Mouse (Mus musculus) cerebellum, postnatal 10 days (tissue): Measurements from ENCODE around the gene Nectin4.

Experiments
- DNase-seq, 2 experiments: peaks; one replicate each; pipeline ENCODE4 v3.0.0; 2021; ENCODE audit warnings: mixed read lengths in 2 of 2

The Nectin4 gene

GRCm38 (mm10) chr1:171360253-171360652 is 9.6 kb upstream of the Nectin4 start:
- peak; percentile 57 to 61 for DNase-seq

- peak; percentile 94 to 96 for DNase-seq
Measured at GRCm38 (mm10) chr1:171360656-171361055, 9.2 kb upstream of the Nectin4 start, which contains the start of gene Klhdc9. TSS of gene Klhdc9 (minus strand) at chr1:171360798.

- DNase-seq: peak; percentile 89 to 91
Measured at GRCm38 (mm10) chr1:171361106-171362103, 8.5 kb upstream of the Nectin4 start.

GRCm38 (mm10) chr1:171365934-171366333 is 4.0 kb upstream of the Nectin4 start:
- no peak for DNase-seq

- no peak for DNase-seq
Measured at GRCm38 (mm10) chr1:171372880-171373279, 3.0 kb downstream of the Nectin4 start.

GRCm38 (mm10) chr1:171373946-171374345 is 4.0 kb downstream of the Nectin4 start:
- DNase-seq: no peak

GRCm38 (mm10) chr1:171375646-171376097 is 5.8 kb downstream of the Nectin4 start:
- no peak for DNase-seq

- peak; percentile 45 to 46 for DNase-seq
Measured at GRCm38 (mm10) chr1:171378298-171378697, 8.4 kb downstream of the Nectin4 start.

GRCm38 (mm10) chr1:171379935-171380599 is 10.2 kb downstream of the Nectin4 start:
- DNase-seq: peak; percentile 86 to 88

- DNase-seq: no peak
Measured at GRCm38 (mm10) chr1:171382096-171382620, 12.3 kb downstream of the Nectin4 start.

GRCm38 (mm10) chr1:171384361-171384760 is 14.5 kb downstream of the Nectin4 start:
- DNase-seq: no peak

- DNase-seq: no peak
Measured at GRCm38 (mm10) chr1:171385171-171385570, 15.3 kb downstream of the Nectin4 start.

GRCm38 (mm10) chr1:171387099-171387498 is 17.2 kb downstream of the Nectin4 start:
- DNase-seq: peak; percentile 59 to 67

- no peak for DNase-seq
Measured at GRCm38 (mm10) chr1:171388376-171389102, 18.6 kb downstream of the Nectin4 start, which contains the start of gene Arhgap30. TSS of gene Arhgap30 (plus strand) at chr1:171388954.

GRCm38 (mm10) chr1:171390101-171390500 is 20.2 kb downstream of the Nectin4 start:
- DNase-seq: no peak

- DNase-seq: no peak
Measured at GRCm38 (mm10) chr1:171401821-171402220, 31.9 kb downstream of the Nectin4 start.

GRCm38 (mm10) chr1:171402991-171403390 is 33.1 kb downstream of the Nectin4 start:
- DNase-seq: no peak

GRCm38 (mm10) chr1:171407263-171407662 is 37.4 kb downstream of the Nectin4 start:
- no peak for DNase-seq

GRCm38 (mm10) chr1:171410231-171410630 is 40.3 kb downstream of the Nectin4 start:
- no peak for DNase-seq

GRCm38 (mm10) chr1:171410947-171411484 is 41.1 kb downstream of the Nectin4 start, which contains the start of gene Usf1:
TSS of gene Usf1 (plus strand) at chr1:171411313.
- DNase-seq: peak; percentile 96 to 98

- DNase-seq: no peak
Measured at GRCm38 (mm10) chr1:171411492-171411941, 41.6 kb downstream of the Nectin4 start.

- DNase-seq: peak; percentile 69 to 70
Measured at GRCm38 (mm10) chr1:171412001-171412441, 42.1 kb downstream of the Nectin4 start.
